Mouse (Mus musculus): ENCODE measurements at regions not wholly inside any gene's neighbourhood (a gene's known extent, or its start where the extent isn't known, plus 50 kb on each side); places are given as distances from the start of the nearest gene placed in this dataset.

- TF ChIP-seq POLR2A (IDR thresholded peaks at IDR 0.05; ENCODE audit: insufficient read depth, low read depth, low read length) (no peak), CTCF (IDR thresholded peaks at IDR 0.05) (no peak), EP300 (IDR thresholded peaks at IDR 0.05; ENCODE audit: insufficient read depth, low read depth, low read length) (no peak)
Measured at GRCm38 (mm10) chr7:136214415-136214814, 498.3 kb upstream of the Mki67 start.
